Mouse (Mus musculus): ENCODE data around the gene 4930467E23Rik. TPM values are rescaled to one million over a fixed set of nuclear protein-coding genes. Genes with fewer than 3 reads are reported as not detected.
"Not testable (repeated sequence)": the region's sequence is repeated elsewhere in the genome, so short reads cannot be mapped to it uniquely, and the experiment has no call there.

Gene 4930467E23Rik
- total RNA-seq, 4 experiments from 2014 or later, result 0.83 to 1.9 (median 1.0) TPM

- DNase-seq (ENCODE audit: low spot score in 2 of 2), result not testable (repeated sequence)
These were observed 51.3 kb downstream of the 4930467E23Rik start for GRCm38 (mm10) chr8:19780658-19781057.

GRCm38 (mm10) chr8:19781328-19782114 is 52.1 kb downstream of the 4930467E23Rik start:
- not testable (repeated sequence) for DNase-seq (ENCODE audit: low spot score in 2 of 2)

- DNase-seq (ENCODE audit: low spot score in 2 of 2), result peak in 1 of 2 experiments; percentile 41
These were observed 53.4 kb downstream of the 4930467E23Rik start for GRCm38 (mm10) chr8:19782736-19783135.

- DNase-seq (ENCODE audit: low spot score in 2 of 2), result not testable (repeated sequence)
These were observed 54.5 kb downstream of the 4930467E23Rik start for GRCm38 (mm10) chr8:19783860-19784259.

- DNase-seq (ENCODE audit: low spot score in 2 of 2), result peak; percentile 99 to 100
These were observed 55.4 kb downstream of the 4930467E23Rik start for GRCm38 (mm10) chr8:19784554-19785364.

- DNase-seq (ENCODE audit: low spot score in 2 of 2), result not testable (repeated sequence)
These were observed 63.3 kb downstream of the 4930467E23Rik start for GRCm38 (mm10) chr8:19792696-19793095.

Other genes with a start within 250 kb of the 4930467E23Rik start
- not detected for gene Defb7, start 234.5 kb upstream of the 4930467E23Rik start, total RNA-seq (2022)
- gene Gm31371, start 173.8 kb downstream of the 4930467E23Rik start, total RNA-seq (2022), result 1 to 10 TPM in 1 of 4 experiments, under 1 TPM in 2, not detected in 1; 0.22 to 1.3 (median 0.31) TPM